Mouse (Mus musculus) heart, adult 18-20 months (tissue): Measurements from ENCODE around the gene Dhx37. TPM values are rescaled to one million over a fixed set of nuclear protein-coding genes. Genes with fewer than 3 reads are reported as not detected.
"Not testable (repeated sequence)": the region's sequence is repeated elsewhere in the genome, so short reads cannot be mapped to it uniquely, and the experiment has no call there.

Experiments used
- DNase-seq, 2 experiments: peaks; one replicate each; pipeline ENCODE4 v3.0.0; 2021 to 2022; ENCODE audit warnings: mixed read lengths in 1 of 2
- total RNA-seq, 2 experiments: library from RNA; stranded (reverse); gene quantifications; 2 replicates each; pipeline ENCODE4 v1.2.3; 2021

The Dhx37 gene
- total RNA-seq, 2 experiments from 2014 or later = 13.4 to 14.1 TPM

- no peak for DNase-seq
Observed at GRCm38 (mm10) chr5:125448631-125449030, 14.7 kb upstream of the Dhx37 start.

GRCm38 (mm10) chr5:125448026-125448425 lies 14.1 kb upstream of the Dhx37 start:
- DNase-seq = peak; percentile 61 to 86

GRCm38 (mm10) chr5:125446344-125446743 lies 12.4 kb upstream of the Dhx37 start:
- DNase-seq = no peak

GRCm38 (mm10) chr5:125444554-125444953 lies 10.6 kb upstream of the Dhx37 start:
- no peak for DNase-seq

GRCm38 (mm10) chr5:125443915-125444314 lies 10.0 kb upstream of the Dhx37 start:
- no peak for DNase-seq

GRCm38 (mm10) chr5:125443335-125443734 lies 9.4 kb upstream of the Dhx37 start:
- no peak for DNase-seq

GRCm38 (mm10) chr5:125442136-125442995 lies 8.4 kb upstream of the Dhx37 start:
- peak; percentile 17 to 50 for DNase-seq

GRCm38 (mm10) chr5:125441234-125442114 lies 7.6 kb upstream of the Dhx37 start, which contains the start of gene Bri3bp:
Gene Bri3bp (plus strand): TSS chr5:125441568.
- peak; percentile 44 to 77 for DNase-seq

- DNase-seq = peak in 1 of 2 experiments; percentile 25
Observed at GRCm38 (mm10) chr5:125440583-125441233, 6.8 kb upstream of the Dhx37 start.

GRCm38 (mm10) chr5:125434347-125434746 lies 426 bp upstream of the Dhx37 start:
- not testable (repeated sequence) for DNase-seq

GRCm38 (mm10) chr5:125432324-125432723 lies 1.6 kb downstream of the Dhx37 start:
- not testable (repeated sequence) for DNase-seq

- peak in 1 of 2 experiments; percentile 40 for DNase-seq
Observed at GRCm38 (mm10) chr5:125426343-125426742, 7.6 kb downstream of the Dhx37 start.

- peak in 1 of 2 experiments; percentile 26 for DNase-seq
Observed at GRCm38 (mm10) chr5:125425698-125426276, 8.1 kb downstream of the Dhx37 start.

GRCm38 (mm10) chr5:125419124-125419523 lies 14.8 kb downstream of the Dhx37 start:
- no peak for DNase-seq

GRCm38 (mm10) chr5:125418636-125419035 lies 15.3 kb downstream of the Dhx37 start:
- DNase-seq = no peak

- no peak for DNase-seq
Observed at GRCm38 (mm10) chr5:125416183-125416582, 17.7 kb downstream of the Dhx37 start.

GRCm38 (mm10) chr5:125413763-125414162 lies 20.2 kb downstream of the Dhx37 start:
- DNase-seq = peak; percentile 55 to 58

GRCm38 (mm10) chr5:125412536-125412935 lies 21.4 kb downstream of the Dhx37 start:
- not testable (repeated sequence) for DNase-seq

- peak; percentile 49 to 83 for DNase-seq
Observed at GRCm38 (mm10) chr5:125411972-125412530, 21.9 kb downstream of the Dhx37 start.

- DNase-seq = peak in 1 of 2 experiments; percentile 55
Observed at GRCm38 (mm10) chr5:125409348-125410090, 24.4 kb downstream of the Dhx37 start.

GRCm38 (mm10) chr5:125408842-125409241 lies 25.1 kb downstream of the Dhx37 start:
- peak; percentile 80 to 91 for DNase-seq
